Mouse (Mus musculus) adrenal gland (tissue): Measurements from ENCODE around the gene Ubl5.
"Not testable (repeated sequence)": the region's sequence is repeated elsewhere in the genome, so short reads cannot be mapped to it uniquely, and the experiment has no call there.

ENCODE experiments used
- intact Hi-C: fragments of 180-260 bp; cut with DNase I; formaldehyde crosslinking; loops from one replicate; pipeline ENCODE4 v1.15.1; 2025

The Ubl5 gene

GRCm38 (mm10) chr9:20652260-20652658 is 9.6 kb downstream of the Ubl5 start:
- intact Hi-C loops: no loop called here

- intact Hi-C loops: no loop called here
Measured at GRCm38 (mm10) chr9:20653859-20654258, 11.2 kb downstream of the Ubl5 start.

- intact Hi-C loops: no loop called here
Measured at GRCm38 (mm10) chr9:20657546-20657945, 14.9 kb downstream of the Ubl5 start.

- intact Hi-C loops: loop anchor here (5.0 kb wide), 2 partner anchors 45 to 65 kb away; no protein-coding TSS in a partner anchor
Measured at GRCm38 (mm10) chr9:20662325-20662724, 19.6 kb downstream of the Ubl5 start.

- intact Hi-C loops: loop anchor here (5.0 kb wide), 2 partner anchors 44 to 64 kb away; no protein-coding TSS in a partner anchor
Measured at GRCm38 (mm10) chr9:20662874-20663273, 20.2 kb downstream of the Ubl5 start.

- intact Hi-C loops: loop anchor here (5.0 kb wide), 2 partner anchors 43 to 63 kb away; no protein-coding TSS in a partner anchor
Measured at GRCm38 (mm10) chr9:20663956-20664355, 21.3 kb downstream of the Ubl5 start.

- intact Hi-C loops: loop anchor here (5.0 kb wide), 2 partner anchors 43 to 63 kb away; no protein-coding TSS in a partner anchor
Measured at GRCm38 (mm10) chr9:20664366-20664765, 21.7 kb downstream of the Ubl5 start.

- intact Hi-C loops: loop anchor here (5.0 kb wide), 2 partner anchors 42 to 62 kb away; no protein-coding TSS in a partner anchor
Measured at GRCm38 (mm10) chr9:20664982-20665637, 22.4 kb downstream of the Ubl5 start.

GRCm38 (mm10) chr9:20665925-20666324 is 23.2 kb downstream of the Ubl5 start:
- intact Hi-C loops: no loop called here

GRCm38 (mm10) chr9:20666510-20667034 is 23.9 kb downstream of the Ubl5 start:
- intact Hi-C loops: no loop called here

GRCm38 (mm10) chr9:20668065-20668464 is 25.4 kb downstream of the Ubl5 start:
- intact Hi-C loops: no loop called here

- intact Hi-C loops: no loop called here
Measured at GRCm38 (mm10) chr9:20672047-20672446, 29.4 kb downstream of the Ubl5 start.

GRCm38 (mm10) chr9:20677892-20678291 is 35.2 kb downstream of the Ubl5 start:
- intact Hi-C loops: no loop called here

GRCm38 (mm10) chr9:20680378-20680958 is 37.8 kb downstream of the Ubl5 start:
- intact Hi-C loops: no loop called here

GRCm38 (mm10) chr9:20681546-20682388 is 39.1 kb downstream of the Ubl5 start:
- intact Hi-C loops: no loop called here

GRCm38 (mm10) chr9:20682389-20682722 is 39.7 kb downstream of the Ubl5 start:
- intact Hi-C loops: no loop called here

- intact Hi-C loops: no loop called here
Measured at GRCm38 (mm10) chr9:20685081-20685861, 42.6 kb downstream of the Ubl5 start.

GRCm38 (mm10) chr9:20689403-20689802 is 46.7 kb downstream of the Ubl5 start:
- intact Hi-C loops: no loop called here

GRCm38 (mm10) chr9:20689913-20690312 is 47.2 kb downstream of the Ubl5 start:
- intact Hi-C loops: no loop called here

GRCm38 (mm10) chr9:20690449-20690848 is 47.8 kb downstream of the Ubl5 start:
- intact Hi-C loops: not testable (repeated sequence)

- intact Hi-C loops: no loop called here
Measured at GRCm38 (mm10) chr9:20692863-20693262, 50.2 kb downstream of the Ubl5 start.
